Mouse (Mus musculus): ENCODE results near the gene Ms4a4a.
"Not testable (repeated sequence)": the region's sequence is repeated elsewhere in the genome, so short reads cannot be mapped to it uniquely, and the experiment has no call there.

Ms4a4a gene

GRCm38 (mm10) chr19:11375273-11375672 lies at the start of gene Ms4a4a:
Ms4a4a (plus strand) TSS chr19:11375523.
- no peak for ATAC-seq (ENCODE audit: low TSS enrichment)

GRCm38 (mm10) chr19:11335932-11336331 lies 39.4 kb upstream of the Ms4a4a start, which contains the start of gene Ms4a7:
Ms4a7 (minus strand) TSS chr19:11336146.
- ATAC-seq (ENCODE audit: low TSS enrichment) = no peak

- ATAC-seq (ENCODE audit: low TSS enrichment) = no peak
Measured at GRCm38 (mm10) chr19:11343147-11343546, 32.2 kb upstream of the Ms4a4a start.

GRCm38 (mm10) chr19:11343992-11344391 lies 31.3 kb upstream of the Ms4a4a start:
- no peak for ATAC-seq (ENCODE audit: low TSS enrichment)

GRCm38 (mm10) chr19:11349698-11350481 lies 25.4 kb upstream of the Ms4a4a start:
- no peak for ATAC-seq (ENCODE audit: low TSS enrichment)

GRCm38 (mm10) chr19:11351878-11352277 lies 23.4 kb upstream of the Ms4a4a start:
- ATAC-seq (ENCODE audit: low TSS enrichment) = peak; percentile 67; the same call in 1 of the 2 replicates

GRCm38 (mm10) chr19:11355730-11356129 lies 19.6 kb upstream of the Ms4a4a start:
- ATAC-seq (ENCODE audit: low TSS enrichment) = no peak

- ATAC-seq (ENCODE audit: low TSS enrichment) = peak; percentile 77; the same call in 1 of the 2 replicates
Measured at GRCm38 (mm10) chr19:11360106-11360505, 15.2 kb upstream of the Ms4a4a start.

- no peak for ATAC-seq (ENCODE audit: low TSS enrichment)
Measured at GRCm38 (mm10) chr19:11362002-11362401, 13.3 kb upstream of the Ms4a4a start.

- no peak for ATAC-seq (ENCODE audit: low TSS enrichment)
Measured at GRCm38 (mm10) chr19:11368310-11368709, 7.0 kb upstream of the Ms4a4a start.

- no peak for ATAC-seq (ENCODE audit: low TSS enrichment)
Measured at GRCm38 (mm10) chr19:11371181-11371580, 4.1 kb upstream of the Ms4a4a start.

GRCm38 (mm10) chr19:11376399-11376798 lies 1.1 kb downstream of the Ms4a4a start:
- ATAC-seq (ENCODE audit: low TSS enrichment) = no peak

GRCm38 (mm10) chr19:11387109-11387508 lies 11.8 kb downstream of the Ms4a4a start:
- no peak for ATAC-seq (ENCODE audit: low TSS enrichment)

- ATAC-seq (ENCODE audit: low TSS enrichment) = no peak
Measured at GRCm38 (mm10) chr19:11387685-11388084, 12.4 kb downstream of the Ms4a4a start.

GRCm38 (mm10) chr19:11388949-11389348 lies 13.6 kb downstream of the Ms4a4a start:
- ATAC-seq (ENCODE audit: low TSS enrichment) = no peak

- ATAC-seq (ENCODE audit: low TSS enrichment) = no peak
Measured at GRCm38 (mm10) chr19:11395769-11396168, 20.4 kb downstream of the Ms4a4a start.

- no peak for ATAC-seq (ENCODE audit: low TSS enrichment)
Measured at GRCm38 (mm10) chr19:11404527-11404926, 29.2 kb downstream of the Ms4a4a start, which contains the start of gene Ms4a4c. Ms4a4c (plus strand) TSS chr19:11404770.

GRCm38 (mm10) chr19:11407428-11407827 lies 32.1 kb downstream of the Ms4a4a start:
- ATAC-seq (ENCODE audit: low TSS enrichment) = no peak

GRCm38 (mm10) chr19:11408591-11408990 lies 33.3 kb downstream of the Ms4a4a start:
- no peak for ATAC-seq (ENCODE audit: low TSS enrichment)

- ATAC-seq (ENCODE audit: low TSS enrichment) = no peak
Measured at GRCm38 (mm10) chr19:11411640-11412039, 36.3 kb downstream of the Ms4a4a start.

GRCm38 (mm10) chr19:11414084-11414483 lies 38.8 kb downstream of the Ms4a4a start:
- no peak for ATAC-seq (ENCODE audit: low TSS enrichment)

- no peak for ATAC-seq (ENCODE audit: low TSS enrichment)
Measured at GRCm38 (mm10) chr19:11415581-11415980, 40.3 kb downstream of the Ms4a4a start.

GRCm38 (mm10) chr19:11418865-11419264 lies 43.5 kb downstream of the Ms4a4a start:
- ATAC-seq (ENCODE audit: low TSS enrichment) = not testable (repeated sequence)
